Mouse (Mus musculus) midbrain, embryonic 14.5 days (tissue): Measurements from ENCODE around the gene Adamts8. TPM values are rescaled to one million over a fixed set of nuclear protein-coding genes. Genes with fewer than 3 reads are reported as not detected.

Source experiments
- ATAC-seq: fragments of 200-750 bp; cut with Nextera tagmentation; 2 replicates; pipeline ENCODE4 v1.8.0; 2017; ENCODE audit warnings: moderate number of reproducible peaks, moderate library complexity; ENCODE audit not compliant: low FRiP score, low TSS enrichment
- DNase-seq: peaks from one replicate; pipeline ENCODE4 v3.0.0-alpha.2; 2015
- H3K27ac ChIP-seq: fragments of 300-500 bp; sonication (generic); replicated peaks from 2 replicates; pipeline ENCODE4 v1.5.1; 2014; ENCODE audit warnings: mild to moderate bottlenecking, low read depth, low read length, moderate library complexity
- H3K27me3 ChIP-seq: fragments of 300-500 bp; sonication (generic); 2 replicates; pipeline ENCODE4 v1.6.1; 2014; ENCODE audit warnings: low read length, control low read depth, mixed read lengths; ENCODE audit not compliant: control insufficient read depth, insufficient read depth
- H3K36me3 ChIP-seq: fragments of 300-500 bp; sonication (generic); 2 replicates; pipeline ENCODE4 v1.6.1; 2014; ENCODE audit warnings: low read length, control low read depth; ENCODE audit not compliant: control insufficient read depth, insufficient read depth
- H3K4me1 ChIP-seq: fragments of 300-500 bp; sonication (generic); 2 replicates; pipeline ENCODE4 v1.6.1; 2014; ENCODE audit warnings: mild to moderate bottlenecking, antibody characterized with exemption, low read length, control low read depth; ENCODE audit not compliant: control insufficient read depth, insufficient read depth
- H3K4me2 ChIP-seq: fragments of 300-500 bp; sonication (generic); 2 replicates; pipeline ENCODE4 v1.6.1; 2014; ENCODE audit warnings: mild to moderate bottlenecking, low read length, moderate library complexity
- H3K4me3 ChIP-seq: fragments of 300-500 bp; sonication (generic); replicated peaks from 2 replicates; pipeline ENCODE4 v1.5.1; 2014; ENCODE audit warnings: low read depth, low read length
- H3K9ac ChIP-seq: fragments of 300-500 bp; sonication (generic); replicated peaks from 2 replicates; pipeline ENCODE4 v1.6.1; 2014; ENCODE audit warnings: mild to moderate bottlenecking, low read length, moderate library complexity
- H3K9me3 ChIP-seq: fragments of 300-500 bp; sonication (generic); 2 replicates; pipeline ENCODE4 v1.6.1; 2016; ENCODE audit warnings: low read length, control low read depth, mixed read lengths; ENCODE audit not compliant: control insufficient read depth
- WGBS: fragments of 180-500 bp; shearing (Covaris S2); extraction: QIAGEN DNeasy Blood & Tissue Kit; methylation state at CpG from one replicate; pipeline ENCODE4 v1.1.7; 2014; 5-methylcytosine and 5-hydroxymethylcytosine counted together
- polyA plus RNA-seq: library from polyadenylated mRNA; unstranded; fragments of >200 nt; fragmentation: Nextera tagmentation; extraction: Ambion mirVana; gene quantifications from 2 replicates; pipeline ENCODE4 v1.2.1, GENCODE M21; 2014

Gene Adamts8
- polyA plus RNA-seq, 1 experiment from 2014 or later = 1.7 TPM

- Histone ChIP-seq H3K27ac (no peak overlapping the region), H3K9ac (no peak overlapping the region), H3K4me3 (no peak overlapping the region), H3K4me2 (no peak overlapping the region), H3K4me1 (no peaks in the 10 kb centered on the region), H3K27me3 (no peaks in the 10 kb centered on the region), H3K9me3 (no peaks in the 10 kb centered on the region), H3K36me3 (no peaks in the 10 kb centered on the region)
- ATAC-seq (no peak), DNase-seq (no peak)
- 75% methylated on average over 1 of the region's 1 CpGs for WGBS
Observed at GRCm38 (mm10) chr9:31011533-31011932, 69.2 kb downstream of the Adamts8 start.

GRCm38 (mm10) chr9:31012674-31013073, 70.3 kb downstream of the Adamts8 start:
- H3K4me1 ChIP-seq = no peaks in the 10 kb centered on the region

GRCm38 (mm10) chr9:31013415-31013814, 71.1 kb downstream of the Adamts8 start:
- H3K4me2 ChIP-seq = no peak overlapping the region
- H3K4me3 ChIP-seq = no peak overlapping the region
- WGBS = 93% methylated on average over 4 of the region's 4 CpGs
- no peaks in the 10 kb centered on the region for H3K27me3 ChIP-seq
- no peak for DNase-seq
- H3K9ac ChIP-seq = no peak overlapping the region
- no peaks in the 10 kb centered on the region for H3K36me3 ChIP-seq
- no peak overlapping the region for H3K27ac ChIP-seq
- no peaks in the 10 kb centered on the region for H3K9me3 ChIP-seq
- no peak for ATAC-seq
- no peaks in the 10 kb centered on the region for H3K4me1 ChIP-seq

More at GRCm38 (mm10) chr9:31012674-31013073, 70.3 kb downstream of the Adamts8 start:
- Histone ChIP-seq H3K9me3 (no peaks in the 10 kb centered on the region), H3K27ac (no peak overlapping the region), H3K4me2 (no peak overlapping the region), H3K27me3 (no peaks in the 10 kb centered on the region), H3K36me3 (no peaks in the 10 kb centered on the region), H3K4me3 (no peak overlapping the region), H3K9ac (no peak overlapping the region)
- DNase-seq (no peak), ATAC-seq (no peak)
- 92% methylated on average over 4 of the region's 4 CpGs for WGBS

Other genes with a start within 250 kb of the Adamts8 start
- 3.1 and 3.8 TPM in 2 replicates for gene Adamts15, start 20.1 kb upstream of the Adamts8 start, polyA plus RNA-seq
- gene Zbtb44, start 88.1 kb downstream of the Adamts8 start, polyA plus RNA-seq = 5.0 and 5.3 TPM in 2 replicates
- gene St14, start 189.3 kb downstream of the Adamts8 start, polyA plus RNA-seq = 0.85 and 1.2 TPM in 2 replicates